Mouse (Mus musculus) skeletal muscle tissue, adult 2 months (tissue): ENCODE data around the gene Fmc1.

ENCODE experiments used
- DNase-seq: peaks from one replicate; pipeline ENCODE4 v3.0.0-alpha.2; 2012; ENCODE audit warnings: low read depth, low spot score

Fmc1 gene

DNA sequence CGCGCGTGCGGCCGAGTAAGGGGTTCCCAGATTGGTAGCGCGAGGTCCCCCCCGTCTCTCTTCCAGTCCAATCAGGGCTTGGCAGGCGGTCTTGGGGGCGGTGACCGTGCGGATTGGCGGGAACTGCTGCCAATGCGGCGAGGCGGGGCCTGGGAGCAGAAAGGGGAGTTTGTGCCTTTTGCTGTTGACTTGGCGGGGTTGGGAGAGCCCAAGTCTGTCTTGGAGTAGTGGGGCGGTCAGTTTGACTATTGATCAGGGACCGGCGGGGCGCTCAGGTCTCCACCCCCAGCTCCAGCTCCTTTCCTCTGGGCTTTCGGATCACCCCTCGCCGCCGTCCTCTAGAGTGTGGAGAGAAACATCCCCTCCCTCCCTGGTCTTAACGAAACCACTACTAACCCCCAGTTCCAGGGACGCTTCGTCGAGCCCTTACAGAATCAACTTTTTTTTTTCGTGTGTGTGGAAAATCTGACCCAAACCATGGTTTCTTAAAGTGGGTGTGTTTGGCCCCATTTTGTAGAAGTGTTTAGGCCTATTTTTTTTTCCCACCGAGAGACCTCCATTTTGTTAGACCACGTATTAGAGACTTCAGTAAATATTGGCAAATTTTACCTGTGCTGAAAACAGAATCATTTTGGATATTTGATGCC is 18.8 kb downstream of the Fmc1 start:
- peak; percentile 96 for DNase-seq

DNA sequence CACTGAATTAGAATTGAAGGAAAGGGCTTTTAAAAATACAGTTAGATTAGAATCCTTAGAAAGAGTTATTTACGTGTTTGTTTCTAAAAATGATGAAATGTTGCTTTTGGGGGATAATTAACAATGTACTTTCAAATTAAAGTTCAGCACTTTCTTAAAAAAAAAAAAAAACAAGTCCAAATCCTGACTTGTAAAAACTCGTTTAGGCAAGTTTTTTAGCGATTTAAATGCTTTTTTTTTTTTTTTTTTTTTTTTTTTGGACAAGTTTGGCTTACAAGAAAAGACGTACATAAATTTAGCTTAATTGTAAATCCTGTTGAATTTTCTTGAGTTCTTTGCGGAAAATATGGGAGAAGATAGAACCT is 19.3 kb downstream of the Fmc1 start:
- DNase-seq = no peak

DNA sequence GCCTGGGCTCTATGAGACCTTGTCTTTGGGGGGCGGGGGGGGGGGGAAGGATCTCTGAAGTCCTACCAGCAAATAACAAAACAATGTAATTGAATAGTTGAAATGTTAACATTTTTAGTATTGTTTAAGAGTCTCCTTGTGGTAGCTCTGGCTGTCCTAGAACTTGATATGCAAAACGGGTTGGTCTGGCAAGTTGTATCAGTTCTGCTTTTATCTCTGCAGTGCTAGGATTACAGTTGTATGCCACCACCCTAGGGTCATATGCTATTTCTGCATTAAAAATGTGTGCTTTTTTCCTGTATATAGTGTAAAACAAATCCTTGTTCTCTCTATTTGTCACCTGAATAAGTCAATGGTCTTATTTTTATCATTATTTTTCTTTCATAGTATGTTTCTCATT is 42.8 kb downstream of the Fmc1 start:
- DNase-seq = no peak

DNA sequence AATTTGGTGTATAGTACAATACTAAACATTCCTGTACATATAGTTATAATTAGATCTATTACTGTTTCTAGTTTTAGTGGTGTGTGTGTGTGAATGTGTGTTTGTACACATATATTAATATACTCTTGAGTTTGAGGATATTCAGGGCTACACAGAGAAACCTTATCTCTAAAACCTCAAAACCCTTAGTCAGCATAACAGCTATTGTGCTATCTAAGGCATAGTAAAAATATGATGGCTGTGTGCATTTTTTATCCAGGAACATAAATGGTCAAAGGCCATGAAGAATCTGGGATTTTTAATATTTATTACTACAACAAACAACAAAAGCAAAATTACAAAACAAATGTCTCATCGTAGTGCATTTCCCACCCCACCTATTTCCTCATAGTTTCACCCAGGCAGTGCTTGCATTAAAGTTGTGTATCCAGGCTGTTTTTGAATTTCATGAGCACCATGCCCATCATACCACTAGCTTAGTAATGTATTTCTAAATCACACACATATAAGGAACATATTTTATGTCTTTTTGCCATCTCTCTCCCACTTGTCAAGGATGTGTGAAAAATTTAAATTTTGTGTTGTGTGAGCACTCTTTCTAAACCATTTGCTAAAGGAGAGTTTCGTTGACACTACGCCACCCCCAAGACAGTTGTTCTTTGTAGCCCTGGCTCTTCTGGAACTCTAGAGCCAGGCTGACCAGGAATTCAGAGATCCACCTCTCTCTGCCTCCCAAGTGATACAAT is 47.0 kb downstream of the Fmc1 start:
- DNase-seq = no peak

DNA sequence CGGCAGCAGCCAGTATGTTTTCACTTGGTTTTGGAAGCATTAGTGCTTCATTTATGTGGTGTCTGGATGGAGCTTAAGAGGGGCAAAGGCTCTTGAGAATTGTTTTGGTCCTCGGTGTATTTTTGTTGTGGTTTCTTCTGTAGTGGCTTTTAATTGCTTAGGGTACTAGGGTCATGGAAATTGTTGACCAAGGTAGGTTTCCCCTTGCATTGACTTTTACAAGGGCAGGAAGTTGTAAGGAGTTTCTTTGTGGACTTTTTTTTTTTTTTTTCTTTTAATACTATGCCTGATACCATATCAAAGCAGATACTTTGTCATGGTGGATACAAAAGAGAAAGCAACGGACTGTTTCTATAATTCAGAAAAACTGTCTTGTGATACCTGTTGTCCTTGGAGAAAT is 48.4 kb downstream of the Fmc1 start:
- no peak for DNase-seq
